Mouse (Mus musculus): ENCODE data around the gene Gm30083. TPM values are rescaled to one million over a fixed set of nuclear protein-coding genes. Genes with fewer than 3 reads are reported as not detected.

Gm30083 gene
- not detected in 2 replicates for polyA plus RNA-seq (2012; rRNA removed; ENCODE audit: low replicate concordance)

GRCm38 (mm10) chr14:34015063-34015462, at the start of gene Gm30083:
Gm30083 (minus strand) TSS chr14:34015182.

GRCm38 (mm10) chr14:34052516-34052915, 37.5 kb upstream of the Gm30083 start, which contains the start of gene Antxrl:
Antxrl (plus strand) TSS chr14:34052707.

GRCm38 (mm10) chr14:34016381-34016780, 1.4 kb upstream of the Gm30083 start, which contains the start of gene Gm5460:
Gm5460 (plus strand) TSS chr14:34016758.

DNA sequence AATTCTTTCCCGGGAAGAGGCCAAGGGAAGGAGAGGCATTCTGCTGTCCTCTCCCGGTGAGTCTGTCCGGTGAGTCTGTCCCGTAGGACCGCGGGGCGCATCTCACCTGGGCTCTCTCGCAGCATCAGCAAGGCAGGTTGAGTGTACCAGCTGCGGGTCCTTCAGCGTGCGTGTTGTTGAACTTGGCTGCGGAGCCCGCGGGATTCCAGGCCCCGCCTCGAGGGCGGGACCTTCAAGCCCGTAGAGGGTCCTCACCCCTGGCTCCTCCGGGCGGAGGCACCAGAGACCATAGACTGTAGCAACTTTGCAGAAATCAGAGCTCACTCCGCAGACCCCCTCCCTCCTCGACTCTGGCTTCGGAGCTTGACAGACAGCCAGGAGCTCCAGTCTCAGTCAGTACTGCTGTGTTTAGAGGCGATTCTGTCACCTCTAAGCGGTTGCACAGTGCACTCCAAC, 36.4 kb downstream of the Gm30083 start, which contains the start of gene Zfp488:
Gene Zfp488, minus strand, starts transcription at position 161 of the 456 bp plus-strand sequence.

GRCm38 (mm10) chr14:33953761-33954160, 61.2 kb downstream of the Gm30083 start, which contains the start of gene Rbp3:
Rbp3 (plus strand) TSS chr14:33954003.

DNA sequence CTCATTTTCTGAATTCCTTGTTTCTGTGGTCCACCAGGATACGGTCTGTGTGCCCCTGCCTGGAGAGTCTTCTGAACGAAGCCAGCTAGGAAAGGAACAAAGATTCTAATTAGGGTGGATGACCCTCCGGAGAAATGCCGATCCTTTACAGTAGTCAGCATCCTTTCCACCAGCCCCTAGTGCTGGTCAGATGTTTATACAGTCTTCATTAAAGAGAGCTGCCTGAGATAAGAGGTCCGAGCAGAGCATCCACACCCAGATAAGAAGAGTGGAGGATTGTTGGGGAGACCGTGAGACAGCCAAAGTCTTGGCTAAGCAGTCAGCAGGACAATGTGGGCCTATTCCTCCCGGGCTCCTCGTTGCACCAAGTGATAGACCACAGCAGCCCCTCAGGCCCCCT, 74.2 kb downstream of the Gm30083 start, which contains the start of gene Gdf2:
Gene Gdf2, plus strand, starts transcription at position 301 of the 400 bp plus-strand sequence.

Other genes starting within 250 kb of the Gm30083 start
- 3.0 and 3.3 TPM in 2 replicates for gene Gdf10, start 91.6 kb downstream of the Gm30083 start, polyA plus RNA-seq (2012; rRNA removed; ENCODE audit: low replicate concordance)
- gene Gdf2, start 74.1 kb downstream of the Gm30083 start, polyA plus RNA-seq (2012; rRNA removed; ENCODE audit: low replicate concordance) = not detected in 2 replicates
- gene Rbp3, start 61.2 kb downstream of the Gm30083 start, polyA plus RNA-seq (2012; rRNA removed; ENCODE audit: low replicate concordance) = 0.02 TPM in 1 of 2 replicates, not detected in the other
- gene Zfp488, start 36.4 kb downstream of the Gm30083 start, polyA plus RNA-seq (2012; rRNA removed; ENCODE audit: low replicate concordance) = not detected in 2 replicates
- not detected in 2 replicates for gene Gm5460, start 1.6 kb upstream of the Gm30083 start, polyA plus RNA-seq (2012; rRNA removed; ENCODE audit: low replicate concordance)
- gene Antxrl, start 37.5 kb upstream of the Gm30083 start, polyA plus RNA-seq (2012; rRNA removed; ENCODE audit: low replicate concordance) = not detected in 2 replicates
- 0.39 and 0.54 TPM in 2 replicates for gene Anxa8, start 70.8 kb upstream of the Gm30083 start, polyA plus RNA-seq (2012; rRNA removed; ENCODE audit: low replicate concordance)
- not detected in 2 replicates for gene A630023A22Rik, start 87.6 kb upstream of the Gm30083 start, polyA plus RNA-seq (2012; rRNA removed; ENCODE audit: low replicate concordance)
- gene Npy4r, start 137.3 kb upstream of the Gm30083 start, polyA plus RNA-seq (2012; rRNA removed; ENCODE audit: low replicate concordance) = 0.02 and 0.47 TPM in 2 replicates
- gene Gprin2, start 186.5 kb upstream of the Gm30083 start, polyA plus RNA-seq (2012; rRNA removed; ENCODE audit: low replicate concordance) = 0.01 and 0.02 TPM in 2 replicates
- 1.2 and 1.5 TPM in 2 replicates for gene Syt15, start 204.4 kb upstream of the Gm30083 start, polyA plus RNA-seq (2012; rRNA removed; ENCODE audit: low replicate concordance)